Mouse (Mus musculus) erythroblast, embryonic 14.5 days (primary cell): ENCODE measurements around the gene Mkrn2.

Source experiments
- GATA1 ChIP-seq: IDR thresholded peaks from 2 replicates; pipeline ENCODE4 v1.6.1; 2012; ENCODE audit warnings: low read length, inconsistent platforms, mixed read lengths
- TAL1 ChIP-seq: IDR thresholded peaks from 3 replicates; pipeline ENCODE4 v1.6.1; 2012; ENCODE audit warnings: low read length, inconsistent platforms, mixed read lengths

GRCm38 (mm10) chr6:115586321-115586720 is 15.4 kb upstream of the Mkrn2 start:
- no peak for TF ChIP-seq TAL1
- TF ChIP-seq GATA1, result no peak
